Mouse (Mus musculus) CD4-positive naive resting alpha-beta T cell, adult 57 days (primary cell): Measurements from ENCODE around the gene Stk32b. TPM values are rescaled to one million over a fixed set of nuclear protein-coding genes. Genes with fewer than 3 reads are reported as not detected.

Source experiments
- total RNA-seq: library from RNA; stranded (reverse); gene quantifications from one replicate; pipeline ENCODE4 v1.2.4, GENCODE M21; 2023

The Stk32b gene
- not detected for total RNA-seq

GRCm38 (mm10) chr5:37716505-37717372 is at the start of gene Stk32b:
Stk32b (minus strand) TSS chr5:37717171.

DNA sequence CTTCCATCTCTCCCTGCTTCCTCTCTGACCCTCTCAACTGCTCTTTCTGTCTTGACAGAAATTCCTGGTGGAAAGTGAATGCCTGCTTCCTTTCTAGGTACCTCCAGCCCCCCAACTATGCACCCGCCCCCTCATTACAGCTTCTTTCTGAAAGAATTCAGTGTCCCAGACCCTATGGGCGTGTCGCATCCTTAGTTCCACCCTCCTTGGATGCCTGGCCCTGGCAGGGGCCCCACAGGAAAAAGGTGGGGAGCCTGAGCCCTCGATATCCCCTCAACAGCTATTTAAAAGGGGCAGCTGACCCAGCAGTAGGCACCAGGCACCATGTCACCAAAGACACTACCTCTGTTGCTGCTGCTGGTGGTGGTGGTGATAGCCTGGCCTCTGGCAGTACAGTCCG is 18.3 kb upstream of the Stk32b start, which contains the start of gene Cytl1:
Gene Cytl1, plus strand, starts transcription at position 296 of the 400 bp plus-strand sequence.

Other genes starting within 250 kb of the Stk32b start
- not detected for gene Cytl1, start 18.3 kb upstream of the Stk32b start, total RNA-seq
- not detected for gene Msx1, start 107.4 kb upstream of the Stk32b start, total RNA-seq